Mouse (Mus musculus) lung, postnatal 10 days (tissue): ENCODE measurements around the gene Prkca.
"Not testable (repeated sequence)": the region's sequence is repeated elsewhere in the genome, so short reads cannot be mapped to it uniquely, and the experiment has no call there.

Experiments used
- DNase-seq: peaks from one replicate; pipeline ENCODE4 v3.0.0; 2021

The Prkca gene

GRCm38 (mm10) chr11:108094796-108095195 lies 248.9 kb downstream of the Prkca start:
- no peak for DNase-seq

- no peak for DNase-seq
These were observed 250.5 kb downstream of the Prkca start for GRCm38 (mm10) chr11:108093248-108093647.

- DNase-seq, result no peak
These were observed 252.5 kb downstream of the Prkca start for GRCm38 (mm10) chr11:108091238-108091637.

GRCm38 (mm10) chr11:108090706-108091105 lies 253.0 kb downstream of the Prkca start:
- DNase-seq, result no peak

GRCm38 (mm10) chr11:108088063-108088462 lies 255.7 kb downstream of the Prkca start:
- no peak for DNase-seq

- not testable (repeated sequence) for DNase-seq
These were observed 256.5 kb downstream of the Prkca start for GRCm38 (mm10) chr11:108087105-108087700.

GRCm38 (mm10) chr11:108082673-108083072 lies 261.1 kb downstream of the Prkca start:
- DNase-seq, result no peak

GRCm38 (mm10) chr11:108079946-108080650 lies 263.6 kb downstream of the Prkca start:
- DNase-seq, result peak; percentile 27

GRCm38 (mm10) chr11:108079454-108079853 lies 264.3 kb downstream of the Prkca start:
- no peak for DNase-seq

- no peak for DNase-seq
These were observed 266.2 kb downstream of the Prkca start for GRCm38 (mm10) chr11:108077514-108077913.

- DNase-seq, result peak; percentile 16
These were observed 271.0 kb downstream of the Prkca start for GRCm38 (mm10) chr11:108072606-108073243.

GRCm38 (mm10) chr11:108071230-108071629 lies 272.5 kb downstream of the Prkca start:
- DNase-seq, result no peak

- no peak for DNase-seq
These were observed 273.7 kb downstream of the Prkca start for GRCm38 (mm10) chr11:108070038-108070437.

GRCm38 (mm10) chr11:108068430-108068829 lies 275.3 kb downstream of the Prkca start:
- DNase-seq, result no peak

GRCm38 (mm10) chr11:108067161-108067560 lies 276.6 kb downstream of the Prkca start:
- DNase-seq, result no peak

- DNase-seq, result no peak
These were observed 279.3 kb downstream of the Prkca start for GRCm38 (mm10) chr11:108064401-108064800.

- DNase-seq, result no peak
These were observed 280.6 kb downstream of the Prkca start for GRCm38 (mm10) chr11:108063096-108063495.

GRCm38 (mm10) chr11:108061571-108062479 lies 281.9 kb downstream of the Prkca start:
- peak; percentile 33 for DNase-seq

- no peak for DNase-seq
These were observed 286.6 kb downstream of the Prkca start for GRCm38 (mm10) chr11:108057138-108057537.

GRCm38 (mm10) chr11:108054647-108055046 lies 289.1 kb downstream of the Prkca start:
- no peak for DNase-seq

- DNase-seq, result no peak
These were observed 290.0 kb downstream of the Prkca start for GRCm38 (mm10) chr11:108053746-108054145.

GRCm38 (mm10) chr11:108041669-108042068 lies 302.1 kb downstream of the Prkca start:
- DNase-seq, result no peak

GRCm38 (mm10) chr11:108040823-108041222 lies 302.9 kb downstream of the Prkca start:
- no peak for DNase-seq
